Mouse (Mus musculus) T-cell, adult 2 months (primary cell): Measurements from ENCODE around the gene Ldlrad3.

Experiments
- DNase-seq: peaks from one replicate; pipeline ENCODE4 v3.0.0; 2022; ENCODE audit warnings: low spot score

The Ldlrad3 gene

GRCm38 (mm10) chr2:102002974-102003775 lies 183.0 kb downstream of the Ldlrad3 start:
- no peak for DNase-seq

- no peak for DNase-seq
These were observed 183.7 kb downstream of the Ldlrad3 start for GRCm38 (mm10) chr2:102002408-102002973.

- no peak for DNase-seq
These were observed 184.5 kb downstream of the Ldlrad3 start for GRCm38 (mm10) chr2:102001661-102002060.

- no peak for DNase-seq
These were observed 187.1 kb downstream of the Ldlrad3 start for GRCm38 (mm10) chr2:101998911-101999572.

GRCm38 (mm10) chr2:101997013-101997412 lies 189.2 kb downstream of the Ldlrad3 start:
- no peak for DNase-seq

- DNase-seq: peak; percentile 73
These were observed 193.4 kb downstream of the Ldlrad3 start for GRCm38 (mm10) chr2:101992574-101993310.

GRCm38 (mm10) chr2:101991726-101992125 lies 194.5 kb downstream of the Ldlrad3 start:
- DNase-seq: peak; percentile 25

- DNase-seq: no peak
These were observed 199.7 kb downstream of the Ldlrad3 start for GRCm38 (mm10) chr2:101986344-101987087.

GRCm38 (mm10) chr2:101983853-101984543 lies 202.2 kb downstream of the Ldlrad3 start:
- no peak for DNase-seq

- DNase-seq: no peak
These were observed 202.9 kb downstream of the Ldlrad3 start for GRCm38 (mm10) chr2:101983082-101983852.

GRCm38 (mm10) chr2:101981964-101982498 lies 204.2 kb downstream of the Ldlrad3 start:
- DNase-seq: no peak

GRCm38 (mm10) chr2:101981211-101981610 lies 205.0 kb downstream of the Ldlrad3 start:
- DNase-seq: no peak

- DNase-seq: no peak
These were observed 205.7 kb downstream of the Ldlrad3 start for GRCm38 (mm10) chr2:101980456-101980947.

GRCm38 (mm10) chr2:101978534-101979525 lies 207.4 kb downstream of the Ldlrad3 start:
- DNase-seq: peak; percentile 54

GRCm38 (mm10) chr2:101976399-101977064 lies 209.7 kb downstream of the Ldlrad3 start:
- no peak for DNase-seq

- no peak for DNase-seq
These were observed 212.4 kb downstream of the Ldlrad3 start for GRCm38 (mm10) chr2:101973810-101974209.

GRCm38 (mm10) chr2:101967601-101968000 lies 218.6 kb downstream of the Ldlrad3 start:
- DNase-seq: no peak

GRCm38 (mm10) chr2:101967152-101967551 lies 219.0 kb downstream of the Ldlrad3 start:
- no peak for DNase-seq
